Mouse (Mus musculus) limb, embryonic 10.5 days (tissue): Measurements from ENCODE around the gene Fhit. TPM values are rescaled to one million over a fixed set of nuclear protein-coding genes. Genes with fewer than 3 reads are reported as not detected.

Source experiments
- DNase-seq: peaks from one replicate; pipeline ENCODE4 v3.0.0-alpha.2; 2017; ENCODE audit warnings: low spot score
- H3K27ac ChIP-seq: fragments of 300-500 bp; sonication (generic); 2 replicates; pipeline ENCODE4 v1.5.1; 2016; ENCODE audit warnings: mild to moderate bottlenecking
- H3K27me3 ChIP-seq: fragments of 300-500 bp; sonication (generic); 2 replicates; pipeline ENCODE4 v1.6.1; 2016; ENCODE audit warnings: low read depth, mild to moderate bottlenecking; ENCODE audit not compliant: poor library complexity, severe bottlenecking
- H3K36me3 ChIP-seq: fragments of 300-500 bp; sonication (generic); 2 replicates; pipeline ENCODE4 v1.6.1; 2016; ENCODE audit warnings: mild to moderate bottlenecking, moderate library complexity
- H3K4me1 ChIP-seq: fragments of 300-500 bp; sonication (generic); 2 replicates; pipeline ENCODE4 v1.6.1; 2016
- H3K4me3 ChIP-seq: fragments of 300-500 bp; sonication (generic); 2 replicates; pipeline ENCODE4 v1.5.1; 2016; ENCODE audit warnings: mild to moderate bottlenecking, moderate library complexity
- H3K9me3 ChIP-seq: fragments of 300-500 bp; sonication (generic); replicated peaks from 2 replicates; pipeline ENCODE4 v1.6.1; 2016; ENCODE audit warnings: mild to moderate bottlenecking
- WGBS: fragments of 180-500 bp; shearing (Covaris S2); methylation state at CpG from one replicate; pipeline ENCODE4 v1.1.7; 2016; 5-methylcytosine and 5-hydroxymethylcytosine counted together
- polyA plus RNA-seq: library from polyadenylated mRNA; unstranded; fragments of >200 nt; fragmentation: Nextera tagmentation; extraction: Ambion mirVana; gene quantifications from 2 replicates; pipeline ENCODE4 v1.2.1, GENCODE M21; 2016

The Fhit gene
- polyA plus RNA-seq, 1 experiment from 2014 or later: 2.4 TPM

- Histone ChIP-seq H3K9me3 (no peaks in the 10 kb centered on the region), H3K4me3 (no peak overlapping the region), H3K27ac (no peak overlapping the region), H3K4me1 (no peaks in the 10 kb centered on the region), H3K36me3 (no peaks in the 10 kb centered on the region), H3K27me3 (no peaks in the 10 kb centered on the region)
- no peak for DNase-seq
Measured at GRCm38 (mm10) chr14:10647832-10648231, 514.0 kb downstream of the Fhit start.

- whole genome bisulfite sequencing: 73% methylated on average over 3 of the region's 3 CpGs
- no peaks in the 10 kb centered on the region for H3K36me3 ChIP-seq
- H3K27ac ChIP-seq: no peak overlapping the region
- peaks cover 5% of the 10 kb centered on the region; the same call in 1 of the 2 replicates for H3K4me1 ChIP-seq
- no peaks in the 10 kb centered on the region for H3K27me3 ChIP-seq
- DNase-seq: no peak
- no peak overlapping the region for H3K4me3 ChIP-seq
- no peaks in the 10 kb centered on the region for H3K9me3 ChIP-seq
Measured at GRCm38 (mm10) chr14:10631783-10632182, 530.1 kb downstream of the Fhit start.

- Histone ChIP-seq H3K36me3 (no peaks in the 10 kb centered on the region), H3K4me1 (peaks cover 5% of the 10 kb centered on the region; the same call in 1 of the 2 replicates), H3K27me3 (no peaks in the 10 kb centered on the region), H3K9me3 (no peaks in the 10 kb centered on the region), H3K27ac (no peak overlapping the region), H3K4me3 (no peak overlapping the region)
- 95% methylated on average over 2 of the region's 2 CpGs for WGBS
- no peak for DNase-seq
Measured at GRCm38 (mm10) chr14:10630831-10631360, 530.9 kb downstream of the Fhit start.

GRCm38 (mm10) chr14:10593467-10593866 is 568.4 kb downstream of the Fhit start:
- H3K36me3 ChIP-seq: no peaks in the 10 kb centered on the region
- DNase-seq: no peak
- H3K27me3 ChIP-seq: no peaks in the 10 kb centered on the region
- no peak overlapping the region for H3K27ac ChIP-seq
- H3K4me3 ChIP-seq: no peak overlapping the region
- WGBS: 89% methylated on average over 5 of the region's 5 CpGs
- H3K4me1 ChIP-seq: no peaks in the 10 kb centered on the region
- no peaks in the 10 kb centered on the region for H3K9me3 ChIP-seq

GRCm38 (mm10) chr14:10568937-10569552 is 592.8 kb downstream of the Fhit start:
- Histone ChIP-seq H3K4me1 (no peaks in the 10 kb centered on the region), H3K36me3 (no peaks in the 10 kb centered on the region), H3K4me3 (no peak overlapping the region), H3K9me3 (no peaks in the 10 kb centered on the region), H3K27ac (no peak overlapping the region), H3K27me3 (no peaks in the 10 kb centered on the region)
- WGBS: 91% methylated on average over 3 of the region's 3 CpGs
- DNase-seq: no peak

- no peaks in the 10 kb centered on the region for H3K9me3 ChIP-seq
- no peak for DNase-seq
- no peak overlapping the region for H3K4me3 ChIP-seq
Measured at GRCm38 (mm10) chr14:10567771-10568170, 594.1 kb downstream of the Fhit start.

GRCm38 (mm10) chr14:10554755-10555154 is 607.1 kb downstream of the Fhit start:
- no peak for DNase-seq
- Histone ChIP-seq H3K36me3 (no peaks in the 10 kb centered on the region), H3K9me3 (no peaks in the 10 kb centered on the region), H3K4me3 (no peak overlapping the region), H3K27ac (no peak overlapping the region), H3K27me3 (no peaks in the 10 kb centered on the region), H3K4me1 (no peaks in the 10 kb centered on the region)
- 56% methylated on average over 6 of the region's 6 CpGs for WGBS

More at GRCm38 (mm10) chr14:10567771-10568170, 594.1 kb downstream of the Fhit start:
- Histone ChIP-seq H3K27ac (no peak overlapping the region), H3K27me3 (no peaks in the 10 kb centered on the region), H3K36me3 (no peaks in the 10 kb centered on the region), H3K4me1 (no peaks in the 10 kb centered on the region)
- 83% methylated on average over 2 of the region's 2 CpGs for WGBS

GRCm38 (mm10) chr14:10548632-10549031 is 613.2 kb downstream of the Fhit start:
- H3K4me1 ChIP-seq: no peaks in the 10 kb centered on the region
- H3K9me3 ChIP-seq: no peaks in the 10 kb centered on the region
- 84% methylated on average over 2 of the region's 2 CpGs for WGBS
- H3K27ac ChIP-seq: no peak overlapping the region
- H3K27me3 ChIP-seq: no peaks in the 10 kb centered on the region
- no peak for DNase-seq
- H3K4me3 ChIP-seq: no peak overlapping the region
- no peaks in the 10 kb centered on the region for H3K36me3 ChIP-seq

GRCm38 (mm10) chr14:10545916-10546315 is 615.9 kb downstream of the Fhit start:
- no peaks in the 10 kb centered on the region for H3K9me3 ChIP-seq
- no peak overlapping the region for H3K27ac ChIP-seq
- no peaks in the 10 kb centered on the region for H3K36me3 ChIP-seq
- no peak for DNase-seq
- no peak overlapping the region for H3K4me3 ChIP-seq
- no peaks in the 10 kb centered on the region for H3K4me1 ChIP-seq
- no peaks in the 10 kb centered on the region for H3K27me3 ChIP-seq
- WGBS: 81% methylated on average over 3 of the region's 3 CpGs

GRCm38 (mm10) chr14:10534862-10535261 is 627.0 kb downstream of the Fhit start:
- Histone ChIP-seq H3K36me3 (no peaks in the 10 kb centered on the region), H3K27me3 (no peaks in the 10 kb centered on the region), H3K9me3 (no peaks in the 10 kb centered on the region), H3K4me3 (no peak overlapping the region), H3K27ac (no peak overlapping the region), H3K4me1 (peaks cover 5% of the 10 kb centered on the region)
- no peak for DNase-seq
- WGBS: 66% methylated on average over 2 of the region's 2 CpGs

GRCm38 (mm10) chr14:10531748-10532500 is 629.9 kb downstream of the Fhit start:
- Histone ChIP-seq H3K36me3 (no peaks in the 10 kb centered on the region), H3K4me1 (peaks cover 5% of the 10 kb centered on the region), H3K4me3 (no peak overlapping the region), H3K27me3 (no peaks in the 10 kb centered on the region), H3K27ac (no peak overlapping the region), H3K9me3 (no peaks in the 10 kb centered on the region)
- no peak for DNase-seq
- 83% methylated on average over 8 of the region's 8 CpGs for WGBS

- no peak for DNase-seq
- Histone ChIP-seq H3K36me3 (no peaks in the 10 kb centered on the region), H3K4me1 (no peaks in the 10 kb centered on the region), H3K27ac (no peak overlapping the region), H3K27me3 (no peaks in the 10 kb centered on the region), H3K9me3 (no peaks in the 10 kb centered on the region), H3K4me3 (no peak overlapping the region)
- 66% methylated on average over 2 of the region's 2 CpGs for WGBS
Measured at GRCm38 (mm10) chr14:10526800-10527199, 635.0 kb downstream of the Fhit start.

GRCm38 (mm10) chr14:10525786-10526185 is 636.0 kb downstream of the Fhit start:
- no peak for DNase-seq
- H3K9me3 ChIP-seq: no peaks in the 10 kb centered on the region
- H3K27me3 ChIP-seq: no peaks in the 10 kb centered on the region
- H3K4me1 ChIP-seq: no peaks in the 10 kb centered on the region
- no peak overlapping the region for H3K4me3 ChIP-seq
- H3K36me3 ChIP-seq: no peaks in the 10 kb centered on the region
- no peak overlapping the region for H3K27ac ChIP-seq
- WGBS: 88% methylated on average over 4 of the region's 4 CpGs
